In genomic region chr7:44461503-44462217, GRCm38 (mm10) we compare ENCODE assay signal across 16 mouse cellular contexts. TPM values are rescaled to one million over a fixed set of nuclear protein-coding genes. Genes with fewer than 3 reads are reported as not detected.
DNase-seq lines count a peak whose midpoint lies in the region; ATAC-seq and TF ChIP-seq lines count a peak whose summit lies in the region.
"Had no signal": no experiment of that assay in that cellular context is flagged by ENCODE, and none has a peak within 500 bp of the region (broad histone marks: within the 10 kb centered on the region; RNA-seq: fewer than 3 reads in every experiment).

No protein-coding gene starts in this region.

- WGBS in hindbrain, postnatal 0 days = 71% methylated on average over 57 of the region's 57 CpGs
- 64% methylated on average over 57 of the region's 57 CpGs for WGBS in hindbrain, embryonic 16.5 days

- H3K9ac ChIP-seq in hindbrain, postnatal 0 days (replicated peaks; ENCODE audit: low read length) = no peak overlapping the region
- H3K9ac ChIP-seq in hindbrain, embryonic 16.5 days (ENCODE audit: low read depth, low read length) = no peak overlapping the region
- H3K9ac ChIP-seq: liver, embryonic 13.5 days had no signal

- no peak for TF ChIP-seq CTCF in hindbrain, postnatal 0 days (IDR thresholded peaks at IDR 0.05; ENCODE audit: low read depth)

- no peak overlapping the region for H3K4me2 ChIP-seq in hindbrain, postnatal 0 days (ENCODE audit: low read depth, low read length)
- H3K4me2 ChIP-seq in hindbrain, embryonic 16.5 days (ENCODE audit: low read length) = no peak overlapping the region

- no peaks in the 10 kb centered on the region for H3K27me3 ChIP-seq in hindbrain, postnatal 0 days (ENCODE audit: insufficient read depth, low read length)
- H3K27me3 ChIP-seq in hindbrain, embryonic 16.5 days (replicated peaks; ENCODE audit: control insufficient read depth, insufficient read depth, low read length) = no peaks in the 10 kb centered on the region

- no peak overlapping the region for H3K4me3 ChIP-seq in hindbrain, postnatal 0 days (ENCODE audit: low read length)
- no peak overlapping the region for H3K4me3 ChIP-seq in hindbrain, embryonic 16.5 days (ENCODE audit: low read length)
- H3K4me3 ChIP-seq: liver, embryonic 13.5 days had no signal

- ATAC-seq in hindbrain, postnatal 0 days = no peak
- no peak for ATAC-seq in hindbrain, embryonic 16.5 days
- ATAC-seq: forebrain, embryonic 16.5 days had no signal

- H3K9me3 ChIP-seq in hindbrain, postnatal 0 days (ENCODE audit: low read length) = no peaks in the 10 kb centered on the region
- no peaks in the 10 kb centered on the region for H3K9me3 ChIP-seq in hindbrain, embryonic 16.5 days (ENCODE audit: control insufficient read depth, low read length)
- H3K9me3 ChIP-seq: heart, embryonic 15.5 days; liver, embryonic 13.5 days had no signal

- DNase-seq in hindbrain, postnatal 0 days (ENCODE audit: low spot score) = peak; percentile 7
- peak; percentile 12 for DNase-seq in right cerebral cortex, adult 18-20 months
- DNase-seq in right cerebral cortex, postnatal 36 days (ENCODE audit: low spot score in 2 of 2) = no peak
- peak; percentile 38 to 49 for DNase-seq in cerebellum, postnatal 25 days
- DNase-seq in liver = peak; percentile 7
- DNase-seq in adrenal gland, adult 2 months = no peak
- DNase-seq in B cell, adult 2 months = no peak
- DNase-seq: adrenal gland, postnatal 14 days; embryo, embryonic 11 days; kidney, adult 2 months; liver, embryonic 13.5 days had no signal

- peaks cover 48% of the 10 kb centered on the region for H3K36me3 ChIP-seq in hindbrain, postnatal 0 days (ENCODE audit: insufficient read depth, low read length)
- peaks cover 34% of the 10 kb centered on the region for H3K36me3 ChIP-seq in hindbrain, embryonic 16.5 days (ENCODE audit: control insufficient read depth, insufficient read depth, low read length)
- H3K36me3 ChIP-seq: liver, embryonic 13.5 days had no signal

- H3K27ac ChIP-seq in hindbrain, postnatal 0 days = 0 out of 2 replicates have a peak overlapping the region, but pooled peaks have one; percentile 36
- H3K27ac ChIP-seq in hindbrain, embryonic 16.5 days (ENCODE audit: low read depth, low read length) = no peak overlapping the region
- H3K27ac ChIP-seq: heart, embryonic 15.5 days; liver, embryonic 13.5 days; macrophage had no signal

- peaks cover 11% of the 10 kb centered on the region; the same call in 1 of the 2 replicates for H3K4me1 ChIP-seq in hindbrain, postnatal 0 days (ENCODE audit: insufficient read depth, low read length)
- peaks cover 27% of the 10 kb centered on the region for H3K4me1 ChIP-seq in hindbrain, embryonic 16.5 days (ENCODE audit: control insufficient read depth, insufficient read depth, low read depth, low read length)

RNA-seq across cellular contexts. Expression of gene Aspdh, which starts 3.5 kb away (rescaled TPM):
- 10.2 and 15.5 TPM in 2 replicates for total RNA-seq in hindbrain, postnatal 0 days (2014; rRNA removed)
- polyA plus RNA-seq in hindbrain, postnatal 0 days (2015; fragmentation: Nextera tagmentation; extraction: Ambion mirVana) = 3.1 and 3.8 TPM in 2 replicates
- polyA plus RNA-seq in hindbrain, embryonic 16.5 days (2015; fragmentation: Nextera tagmentation; extraction: Ambion mirVana) = 3.1 and 3.9 TPM in 2 replicates
- under 1 TPM in 1 of 2 experiments, not detected in 1; 0.75 TPM for total RNA-seq in adrenal gland, adult 2 months (2021)
- polyA plus RNA-seq in adrenal gland, adult 2 months (2012; rRNA removed) = 0.91 and 2.4 TPM in 2 replicates
- total RNA-seq: neutrophil, adult 5-6 weeks had no signal
- polyA plus RNA-seq: macrophage had no signal

RNA-seq across cellular contexts. Expression of gene Josd2, which starts 6.1 kb away (rescaled TPM):
- 32.7 and 44.5 TPM in 2 replicates for total RNA-seq in hindbrain, postnatal 0 days (2014; rRNA removed)
- polyA plus RNA-seq in hindbrain, postnatal 0 days (2015; fragmentation: Nextera tagmentation; extraction: Ambion mirVana) = 28.3 and 32.7 TPM in 2 replicates
- polyA plus RNA-seq in hindbrain, embryonic 16.5 days (2015; fragmentation: Nextera tagmentation; extraction: Ambion mirVana) = 42.5 and 46.2 TPM in 2 replicates
- total RNA-seq in adrenal gland, adult 2 months (2021) = 10 to 100 TPM; 51.2 to 61.7 TPM
- 171 and 179 TPM in 2 replicates for polyA plus RNA-seq in adrenal gland, adult 2 months (2012; rRNA removed)

RNA-seq across cellular contexts. Expression of gene Lrrc4b, which starts 32.8 kb away (rescaled TPM):
- 562 and 663 TPM in 2 replicates for total RNA-seq in hindbrain, postnatal 0 days (2014; rRNA removed)
- polyA plus RNA-seq in hindbrain, postnatal 0 days (2015; fragmentation: Nextera tagmentation; extraction: Ambion mirVana) = 19.6 and 22.7 TPM in 2 replicates
- 12.4 and 12.6 TPM in 2 replicates for polyA plus RNA-seq in hindbrain, embryonic 16.5 days (2015; fragmentation: Nextera tagmentation; extraction: Ambion mirVana)
- 1 to 10 TPM; 5.1 to 8.5 TPM for total RNA-seq in adrenal gland, adult 2 months (2021)
- 10.3 and 16.3 TPM in 2 replicates for polyA plus RNA-seq in adrenal gland, adult 2 months (2012; rRNA removed)
- total RNA-seq: neutrophil, adult 5-6 weeks had no signal
- polyA plus RNA-seq: liver, embryonic 13.5 days; macrophage had no signal

RNA-seq across cellular contexts. Expression of gene Emc10, which starts 34.7 kb away (rescaled TPM):
- total RNA-seq in hindbrain, postnatal 0 days (2014; rRNA removed) = 311 and 319 TPM in 2 replicates
- polyA plus RNA-seq in hindbrain, postnatal 0 days (2015; fragmentation: Nextera tagmentation; extraction: Ambion mirVana) = 138 and 152 TPM in 2 replicates
- polyA plus RNA-seq in hindbrain, embryonic 16.5 days (2015; fragmentation: Nextera tagmentation; extraction: Ambion mirVana) = 145 and 150 TPM in 2 replicates
- 100 to 1,000 TPM in 1 of 2 experiments, 10 to 100 TPM in 1; 77.9 to 101 TPM for total RNA-seq in adrenal gland, adult 2 months (2021)
- polyA plus RNA-seq in adrenal gland, adult 2 months (2012; rRNA removed) = 516 and 555 TPM in 2 replicates

RNA-seq across cellular contexts. Expression of gene Fam71e1, which starts 34.7 kb away (rescaled TPM):
- 19.7 and 19.8 TPM in 2 replicates for total RNA-seq in hindbrain, postnatal 0 days (2014; rRNA removed)
- 26.7 and 31.9 TPM in 2 replicates for polyA plus RNA-seq in hindbrain, postnatal 0 days (2015; fragmentation: Nextera tagmentation; extraction: Ambion mirVana)
- polyA plus RNA-seq in hindbrain, embryonic 16.5 days (2015; fragmentation: Nextera tagmentation; extraction: Ambion mirVana) = 20.4 and 23.7 TPM in 2 replicates
- total RNA-seq in adrenal gland, adult 2 months (2021) = 1 to 10 TPM; 8.3 to 9.1 TPM
- polyA plus RNA-seq in adrenal gland, adult 2 months (2012; rRNA removed) = 28.6 and 30.9 TPM in 2 replicates

Comparison
In these comparisons a context has a peak if more than half of its experiments do, and no peak if none do; other contexts are left out.
1. DNase-seq: peak in hindbrain, postnatal 0 days (single experiment), right cerebral cortex, adult 18-20 months (single experiment), cerebellum, postnatal 25 days (2 of 2) and liver (single experiment); none in right cerebral cortex, postnatal 36 days (0 of 2), adrenal gland, adult 2 months (single experiment) and B cell, adult 2 months (0 of 2).